16 mouse cellular contexts compared by ENCODE assay signal in genomic region chr11:80506483-80506882, GRCm38 (mm10).
"Had no signal": no experiment of that assay in that cellular context is flagged by ENCODE, and none has a peak within 500 bp of the region (broad histone marks: within the 10 kb centered on the region; RNA-seq: fewer than 3 reads in every experiment).

No protein-coding gene starts in this region.

- H3K27ac ChIP-seq: stomach, embryonic 15.5 days; stomach, postnatal 0 days had no signal

- DNase-seq: lung, adult 18-20 months; lung, embryonic 14.5 days; lung, postnatal 10 days; lung, postnatal 4 days; midbrain, embryonic 14.5 days; right cerebral cortex, postnatal 14 days; thymus, adult 2 months; thymus, postnatal 4 days had no signal

- ATAC-seq: midbrain, embryonic 16.5 days had no signal

- H3K9me3 ChIP-seq: midbrain, embryonic 10.5 days; midbrain, embryonic 12.5 days; neural tube, embryonic 13.5 days; neural tube, embryonic 15.5 days; stomach, embryonic 15.5 days had no signal

- H3K9ac ChIP-seq: lung, embryonic 14.5 days; midbrain, embryonic 12.5 days; neural tube, embryonic 13.5 days; neural tube, embryonic 15.5 days; stomach, embryonic 15.5 days had no signal

- H3K4me2 ChIP-seq: lung, embryonic 14.5 days; midbrain, embryonic 12.5 days; neural tube, embryonic 13.5 days; neural tube, embryonic 15.5 days; stomach, embryonic 15.5 days had no signal

- H3K4me3 ChIP-seq: midbrain, embryonic 10.5 days; midbrain, embryonic 12.5 days; myocyte; neural tube, embryonic 13.5 days; neural tube, embryonic 15.5 days; stomach, embryonic 15.5 days had no signal

- H3K36me3 ChIP-seq: midbrain, embryonic 10.5 days; midbrain, embryonic 12.5 days; neural tube, embryonic 13.5 days; neural tube, embryonic 15.5 days; stomach, embryonic 15.5 days had no signal

- H3K27me3 ChIP-seq: neural tube, embryonic 15.5 days; stomach, embryonic 15.5 days had no signal
